9 mouse cellular contexts compared by ENCODE assay signal in the genomic region with DNA sequence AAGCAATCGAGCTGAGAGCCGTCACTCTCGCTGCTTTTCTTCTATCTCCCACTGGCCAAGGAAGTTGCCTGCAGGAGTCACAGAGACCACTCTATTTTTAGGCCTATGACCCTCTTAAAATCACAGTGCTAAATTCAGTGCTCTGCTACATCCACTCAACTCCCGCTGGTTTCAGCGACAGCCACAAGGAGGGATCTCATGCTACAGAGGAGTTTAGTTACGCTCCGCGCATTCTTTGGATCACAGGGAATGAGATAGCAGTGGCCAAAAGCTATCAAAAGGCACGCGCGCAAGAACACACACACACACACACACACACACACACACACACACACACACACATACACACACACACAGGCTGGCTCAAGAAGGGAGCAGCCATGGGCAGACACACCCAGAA.
DNase-seq lines count a peak whose midpoint lies in the region; ATAC-seq and TF ChIP-seq lines count a peak whose summit lies in the region.
"Had no signal": no experiment of that assay in that cellular context is flagged by ENCODE, and none has a peak within 500 bp of the region (broad histone marks: within the 10 kb centered on the region; RNA-seq: fewer than 3 reads in every experiment).

No protein-coding gene starts in this region.

- H3K27ac ChIP-seq in forebrain, postnatal 0 days (ENCODE audit: low read depth, low read length), result no peak overlapping the region
- H3K27ac ChIP-seq in intestine, embryonic 15.5 days, result 0 out of 2 replicates have a peak overlapping the region, but pooled peaks have one; percentile 51
- H3K27ac ChIP-seq: layer of hippocampus, adult 2 months had no signal

- ATAC-seq in forebrain, postnatal 0 days, result peak; percentile 44; the same call in 1 of the 2 replicates
- no peak for ATAC-seq in intestine, embryonic 15.5 days

- peak overlapping the region; percentile 11; the same call in 1 of the 2 replicates for H3K9ac ChIP-seq in forebrain, postnatal 0 days
- no peak overlapping the region for H3K9ac ChIP-seq in intestine, embryonic 15.5 days

- peak; percentile 22; the same call in 1 of the 2 replicates for TF ChIP-seq CTCF in forebrain, postnatal 0 days (IDR thresholded peaks at IDR 0.05; ENCODE audit: low read depth)

- no peaks in the 10 kb centered on the region for H3K36me3 ChIP-seq in forebrain, postnatal 0 days (ENCODE audit: insufficient read depth)
- no peaks in the 10 kb centered on the region for H3K36me3 ChIP-seq in intestine, embryonic 15.5 days

- no peaks in the 10 kb centered on the region for H3K9me3 ChIP-seq in forebrain, postnatal 0 days (ENCODE audit: low read length)
- H3K9me3 ChIP-seq in intestine, embryonic 15.5 days, result no peaks in the 10 kb centered on the region

- WGBS in forebrain, postnatal 0 days, result 17% methylated on average over 11 of the region's 11 CpGs
- 20% methylated on average over 11 of the region's 11 CpGs for WGBS in intestine, embryonic 15.5 days

- H3K27me3 ChIP-seq in forebrain, postnatal 0 days (ENCODE audit: insufficient read depth, low read length), result no peaks in the 10 kb centered on the region; the same call in 1 of the 2 replicates
- H3K27me3 ChIP-seq in intestine, embryonic 15.5 days (replicated peaks), result no peaks in the 10 kb centered on the region

- H3K4me1 ChIP-seq in forebrain, postnatal 0 days (ENCODE audit: insufficient read depth), result peaks cover 15% of the 10 kb centered on the region
- H3K4me1 ChIP-seq in intestine, embryonic 15.5 days (replicated peaks), result peaks cover 34% of the 10 kb centered on the region

- peak overlapping the region; percentile 12; the same call in 1 of the 2 replicates for H3K4me3 ChIP-seq in forebrain, postnatal 0 days (ENCODE audit: low read depth, low read length)
- H3K4me3 ChIP-seq in intestine, embryonic 15.5 days (replicated peaks), result no peak overlapping the region
- H3K4me3 ChIP-seq: erythroblast, embryonic 14.5 days; layer of hippocampus, adult 2 months had no signal

- peak; percentile 55 for DNase-seq in retina, postnatal 1 day
- DNase-seq in retina, embryonic 14.5 days (ENCODE audit: low spot score), result no peak
- DNase-seq in forebrain, postnatal 0 days, result peak; percentile 52
- DNase-seq in adrenal gland, adult (ENCODE audit: inconsistent age in 2 of 2, low spot score in 1 of 2), result no peak
- no peak for DNase-seq in ovary, postnatal 36 days (ENCODE audit: low spot score)
- no peak for DNase-seq in ovary, postnatal 14 days (ENCODE audit: low spot score)

- H3K4me2 ChIP-seq in forebrain, postnatal 0 days (ENCODE audit: low read depth), result peak overlapping the region; percentile 35
- H3K4me2 ChIP-seq in intestine, embryonic 15.5 days (replicated peaks), result no peak overlapping the region; the same call in 1 of the 2 replicates

Comparison
In these comparisons a context has a peak if more than half of its experiments do, and no peak if none do; other contexts are left out.
1. DNase-seq: peak in retina, postnatal 1 day (single experiment) and forebrain, postnatal 0 days (single experiment); none in retina, embryonic 14.5 days (single experiment), adrenal gland, adult (0 of 2), ovary, postnatal 36 days (single experiment) and ovary, postnatal 14 days (single experiment).